Mouse (Mus musculus) thymus, adult 2 months (tissue): ENCODE measurements around the gene Mrps15.

Experiments used
- CTCF ChIP-seq: fragments of 200-500 bp; IDR thresholded peaks from 2 replicates; pipeline ENCODE4 v1.5.1; 2012; ENCODE audit warnings: mild to moderate bottlenecking, control low read depth, low read length, moderate library complexity, borderline replicate concordance; ENCODE audit not compliant: control insufficient read depth, poor library complexity, insufficient read depth; ENCODE audit errors: extremely low read depth
- POLR2A ChIP-seq: fragments of 200-500 bp; IDR thresholded peaks from 2 replicates; pipeline ENCODE4 v1.6.1; 2012; ENCODE audit warnings: mild to moderate bottlenecking, low read length, control low read depth, moderate library complexity; ENCODE audit not compliant: control insufficient read depth, poor library complexity, insufficient read depth; ENCODE audit errors: extremely low read depth

DNA sequence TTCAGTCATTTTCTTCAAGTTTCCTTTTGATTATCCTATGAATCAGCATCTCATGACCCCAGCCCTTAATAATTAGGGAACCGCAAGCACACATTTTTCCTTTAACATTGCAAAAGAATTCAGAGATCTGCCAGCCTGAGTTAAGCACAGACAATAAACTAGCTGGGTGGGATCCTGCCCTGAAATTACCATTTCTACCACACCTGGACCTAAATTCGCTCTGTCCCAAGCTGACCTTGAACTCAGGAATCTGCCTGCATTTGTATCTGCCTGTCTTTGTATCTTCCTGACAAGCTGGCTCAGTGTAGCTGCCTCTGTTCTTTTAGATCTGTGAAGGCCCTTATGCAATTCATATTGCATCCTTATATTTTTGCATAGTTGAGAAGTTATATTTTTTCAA, 48.9 kb upstream of the Mrps15 start:
- TF ChIP-seq CTCF (no peak), POLR2A (no peak)
